Mouse (Mus musculus) layer of hippocampus, adult 9-10 months (tissue): ENCODE results near the gene Psmd13.

ENCODE experiments used
- DNase-seq: peaks from one replicate; pipeline ENCODE4 v3.0.0; 2022; ENCODE audit warnings: low spot score

Gene Psmd13

DNA sequence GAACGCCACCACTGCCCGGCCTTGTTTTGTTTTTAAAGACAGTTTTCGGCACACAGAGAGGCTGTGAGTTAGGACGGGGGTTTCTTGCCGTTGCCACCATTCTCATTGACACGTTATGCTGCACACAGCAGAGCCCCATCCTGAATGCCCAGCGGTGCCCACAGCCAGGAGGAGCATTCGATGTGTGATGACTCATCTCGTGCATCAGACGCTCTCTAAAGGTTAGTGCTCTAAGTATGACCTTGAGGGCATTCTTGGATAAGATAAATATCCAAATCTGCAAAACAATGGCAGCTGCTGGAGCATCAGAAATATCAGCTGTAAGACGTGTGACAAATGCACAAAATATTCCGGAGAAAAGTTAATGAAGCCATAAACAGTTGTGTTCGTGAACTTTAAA lies 25.4 kb downstream of the Psmd13 start:
- DNase-seq = no peak

DNA sequence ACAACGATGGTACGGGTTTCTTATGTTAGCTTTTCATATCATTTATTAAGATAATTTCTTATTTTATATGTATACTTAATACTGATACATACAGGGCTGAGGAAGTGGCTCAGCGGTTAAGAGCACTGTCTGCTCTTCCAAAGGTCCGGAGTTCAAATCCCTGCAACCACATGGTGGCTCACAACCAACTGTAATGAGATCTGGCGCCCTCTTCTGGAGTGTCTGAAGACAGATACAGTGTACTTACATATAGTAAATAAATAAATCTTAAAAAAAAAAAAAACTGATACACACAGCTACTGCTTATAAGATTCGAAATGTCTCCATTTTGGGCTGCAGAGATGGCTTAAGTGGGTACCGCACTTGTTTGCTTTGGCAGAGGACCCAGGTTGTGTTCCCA lies 25.9 kb downstream of the Psmd13 start:
- DNase-seq = no peak

DNA sequence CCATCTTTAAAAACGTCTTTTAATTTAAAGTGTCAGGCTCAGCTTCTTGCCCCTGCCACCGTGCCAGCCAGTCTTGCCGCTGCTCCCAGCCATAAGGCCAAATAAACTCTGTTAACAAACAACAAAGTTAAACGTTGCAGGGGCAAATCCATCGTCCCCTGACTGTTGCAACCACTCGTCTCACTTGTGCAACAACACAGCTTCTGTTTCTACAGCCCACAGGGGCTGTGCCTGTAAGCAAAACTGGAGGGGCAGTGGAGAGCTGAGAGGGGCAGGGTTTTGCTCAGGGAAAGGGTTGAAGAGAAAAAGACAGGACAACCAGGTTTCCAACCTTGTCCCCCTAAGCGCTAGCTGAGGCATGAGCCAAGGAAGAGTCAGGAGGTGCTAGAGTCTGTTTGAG lies 26.4 kb downstream of the Psmd13 start:
- no peak for DNase-seq

DNA sequence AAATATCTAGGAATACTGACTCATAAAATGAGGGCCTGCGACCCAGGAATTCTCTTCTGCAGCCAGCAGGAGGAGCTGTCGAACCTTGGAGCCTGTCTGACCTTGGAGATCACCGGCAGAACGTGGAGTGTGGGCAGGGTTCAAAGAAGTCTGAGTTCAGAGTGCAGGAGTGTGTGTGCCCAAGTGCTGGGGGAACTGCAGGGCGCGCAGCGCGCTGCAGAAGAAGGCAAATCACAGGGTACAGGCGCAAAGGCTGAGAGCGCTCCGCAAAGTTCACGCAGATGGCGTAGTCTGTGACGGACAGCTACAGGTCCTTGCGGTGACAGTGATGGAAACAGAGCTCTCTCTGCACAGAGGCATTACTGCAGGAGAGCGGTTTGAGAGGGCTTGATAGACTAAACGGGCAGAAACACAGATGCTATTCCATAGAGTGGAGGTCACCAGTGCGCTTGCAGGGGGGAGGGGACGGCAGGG lies 26.9 kb downstream of the Psmd13 start:
- DNase-seq = peak; percentile 44

DNA sequence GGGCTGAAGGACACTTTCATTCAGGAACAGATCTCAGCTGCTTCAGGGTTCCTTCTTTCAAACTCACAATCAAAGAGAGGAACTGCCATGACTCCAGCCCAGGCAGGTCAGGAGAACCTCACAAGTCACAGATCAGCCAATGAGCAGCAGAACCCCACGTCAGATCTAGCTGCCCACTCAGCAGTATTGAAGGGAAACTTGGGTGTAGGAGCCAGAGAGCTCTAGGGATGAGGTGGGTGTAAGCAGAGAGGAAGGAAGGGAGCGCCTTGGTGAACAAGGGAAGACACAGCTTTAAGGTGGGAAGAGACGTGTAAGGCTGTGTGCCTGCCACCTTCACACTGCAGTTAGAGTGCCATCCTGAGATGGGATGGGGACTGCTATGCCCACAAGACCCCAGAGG lies 30.5 kb downstream of the Psmd13 start:
- DNase-seq = no peak

DNA sequence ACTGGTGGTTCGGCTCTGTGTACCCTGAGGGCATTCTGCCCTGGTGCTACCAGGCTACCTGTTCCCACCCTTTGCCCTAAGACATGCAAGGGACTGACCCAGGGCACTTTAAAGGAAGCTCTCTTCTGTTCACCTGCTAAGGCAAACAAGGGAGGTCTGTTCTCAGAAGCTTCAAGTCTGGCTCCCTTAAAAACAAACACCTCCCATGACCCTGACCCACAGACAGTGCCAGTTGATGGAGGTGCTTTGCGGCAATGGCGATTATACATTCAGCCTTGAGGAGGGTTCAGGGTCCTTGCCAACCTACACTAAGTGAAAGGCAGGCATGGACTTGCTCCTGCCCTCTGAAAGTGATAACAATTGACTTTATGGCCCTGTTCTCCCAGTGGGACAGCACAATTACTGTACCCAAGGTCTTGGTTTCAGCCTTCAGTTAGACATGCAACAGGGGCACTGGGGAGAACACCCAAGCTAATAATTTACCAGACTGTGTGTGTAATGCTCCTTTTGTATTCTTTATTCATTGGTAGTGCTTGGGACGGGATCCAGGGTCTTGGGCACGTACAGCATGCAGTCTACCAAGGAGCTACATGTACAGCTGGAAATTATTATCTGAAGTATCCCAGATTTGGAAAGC lies 31.2 kb downstream of the Psmd13 start:
- DNase-seq = no peak

DNA sequence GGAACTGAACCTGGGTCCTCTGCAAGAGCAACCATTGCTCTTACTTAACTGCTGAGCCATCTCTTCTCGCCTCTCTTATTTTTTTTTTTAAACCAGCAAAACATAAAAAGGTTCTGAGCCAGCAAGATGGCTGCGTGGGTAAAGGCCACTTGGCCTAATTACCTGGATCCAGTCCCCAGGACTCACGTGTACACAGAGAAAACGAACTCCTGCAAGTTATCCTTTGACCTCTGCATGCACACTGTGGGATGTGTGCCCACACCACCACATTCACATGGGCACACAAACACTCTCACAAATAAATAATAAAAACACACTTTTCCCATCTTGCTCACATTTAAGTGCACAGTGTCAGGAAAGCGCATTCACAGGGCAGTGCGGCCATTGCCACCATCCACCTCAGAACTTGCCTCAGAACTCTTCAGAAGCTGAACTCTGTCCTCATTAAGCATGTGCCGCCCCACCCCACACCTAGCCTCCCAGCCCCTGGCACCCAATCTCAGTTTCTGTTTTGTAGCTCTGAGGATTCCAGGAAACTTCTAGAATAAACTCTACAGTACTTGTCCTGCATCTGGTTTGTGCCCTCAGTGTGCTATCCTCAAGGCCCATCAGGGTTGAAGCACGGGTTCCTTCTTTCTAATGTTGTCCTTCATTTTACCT lies 32.4 kb downstream of the Psmd13 start:
- DNase-seq = no peak

DNA sequence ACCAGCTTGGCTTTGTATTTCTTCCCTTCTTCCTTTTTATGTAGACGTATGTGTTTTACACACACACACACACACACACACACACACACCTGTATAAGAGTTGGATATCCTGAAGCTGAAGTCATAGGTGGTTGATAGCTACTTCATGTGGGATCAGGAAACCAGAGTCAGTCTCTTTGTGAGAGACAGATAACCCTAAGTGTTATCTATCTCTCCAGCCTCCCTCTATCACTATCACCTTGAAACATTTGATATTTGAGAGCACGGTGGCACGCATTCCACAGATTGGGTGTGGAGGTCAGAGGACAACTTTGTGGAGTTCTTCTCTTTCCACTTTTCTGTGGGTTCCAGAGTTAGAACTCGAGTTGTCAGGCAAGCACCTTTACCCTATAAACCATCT lies 38.1 kb downstream of the Psmd13 start:
- no peak for DNase-seq

DNA sequence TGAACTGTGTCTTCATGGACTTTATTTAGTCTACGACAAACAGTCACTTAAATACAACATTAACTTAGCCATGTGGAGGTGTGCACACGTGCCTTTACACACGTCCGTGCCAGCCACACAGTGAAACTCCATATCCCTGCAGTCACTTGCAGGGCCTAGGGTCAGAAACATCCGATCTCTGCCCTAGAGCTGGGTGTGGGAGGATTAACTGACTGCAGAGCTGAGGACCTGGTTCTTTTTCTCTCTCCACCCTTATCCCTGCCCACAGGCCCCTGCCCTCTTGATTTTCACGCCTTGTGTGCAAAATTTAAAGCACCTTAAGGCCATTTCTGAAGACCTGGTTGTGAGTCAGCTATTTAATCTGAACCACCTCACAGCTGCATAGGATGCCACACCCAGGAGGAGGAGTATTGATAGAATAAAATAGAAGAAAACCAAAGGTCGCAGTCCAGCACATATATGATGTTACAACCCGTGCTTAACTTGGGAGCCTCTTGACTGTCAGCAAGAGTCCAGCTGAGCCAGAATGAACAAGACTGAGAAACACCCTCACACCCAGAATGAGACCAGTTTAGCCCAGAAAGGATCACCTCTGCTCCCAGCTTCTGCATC lies 38.8 kb downstream of the Psmd13 start, which contains the start of gene Nlrp6:
TSS of gene Nlrp6 (plus strand) at position 485 of the 612 bp plus-strand sequence.
- no peak for DNase-seq

DNA sequence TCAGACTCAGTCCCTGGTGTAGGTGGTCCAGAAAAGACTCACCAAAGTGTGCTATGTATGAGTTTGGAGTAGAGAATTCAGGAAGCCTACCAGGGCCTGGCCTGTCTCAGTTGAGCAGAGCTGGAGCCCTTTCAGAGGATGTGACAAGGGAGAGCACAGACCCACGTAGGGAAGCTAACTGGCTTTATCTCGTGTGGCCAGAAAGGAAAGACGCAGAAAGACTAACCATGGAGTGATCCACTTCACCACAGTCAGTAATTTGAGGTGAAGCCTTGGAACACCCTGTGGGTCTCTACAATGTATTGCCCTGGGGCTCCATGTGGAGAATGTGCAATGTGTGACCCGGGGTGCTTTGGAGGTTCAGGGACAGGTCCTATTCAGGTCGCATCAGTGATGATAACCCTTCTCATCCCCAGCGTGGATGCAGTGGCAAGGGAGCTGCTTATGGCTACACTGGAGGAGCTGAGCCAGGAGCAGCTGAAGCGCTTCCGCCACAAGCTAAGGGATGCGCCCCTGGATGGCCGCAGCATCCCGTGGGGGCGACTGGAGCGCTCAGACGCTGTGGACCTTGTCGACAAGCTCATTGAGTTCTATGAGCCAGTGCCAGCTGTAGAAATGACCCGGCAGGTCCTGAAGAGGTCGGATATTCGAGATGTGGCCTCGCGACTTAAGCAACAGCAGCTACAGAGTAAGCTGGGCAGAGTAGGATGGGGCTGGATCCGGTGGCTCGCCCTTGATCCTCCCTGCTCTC lies 39.6 kb downstream of the Psmd13 start:
- DNase-seq = no peak

DNA sequence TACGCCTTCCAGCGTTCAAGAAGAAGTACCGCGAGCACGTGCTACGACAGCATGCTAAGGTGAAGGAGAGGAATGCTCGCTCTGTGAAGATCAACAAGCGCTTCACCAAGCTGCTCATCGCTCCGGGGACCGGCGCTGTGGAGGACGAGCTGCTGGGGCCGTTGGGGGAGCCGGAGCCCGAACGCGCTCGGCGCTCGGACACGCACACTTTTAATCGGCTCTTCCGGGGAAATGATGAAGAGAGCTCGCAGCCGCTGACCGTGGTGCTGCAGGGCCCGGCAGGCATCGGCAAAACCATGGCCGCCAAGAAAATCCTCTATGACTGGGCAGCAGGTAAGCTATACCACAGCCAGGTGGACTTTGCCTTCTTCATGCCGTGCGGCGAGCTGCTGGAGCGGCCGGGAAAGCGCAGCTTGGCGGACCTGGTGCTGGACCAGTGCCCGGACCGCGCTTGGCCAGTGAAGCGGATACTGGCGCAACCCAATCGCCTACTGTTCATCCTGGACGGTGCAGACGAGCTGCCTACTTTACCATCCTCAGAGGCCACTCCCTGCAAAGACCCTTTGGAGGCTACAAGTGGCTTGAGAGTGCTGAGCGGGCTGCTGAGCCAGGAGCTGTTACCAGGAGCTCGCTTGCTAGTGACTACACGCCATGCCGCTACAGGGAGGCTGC lies 40.8 kb downstream of the Psmd13 start:
- no peak for DNase-seq

DNA sequence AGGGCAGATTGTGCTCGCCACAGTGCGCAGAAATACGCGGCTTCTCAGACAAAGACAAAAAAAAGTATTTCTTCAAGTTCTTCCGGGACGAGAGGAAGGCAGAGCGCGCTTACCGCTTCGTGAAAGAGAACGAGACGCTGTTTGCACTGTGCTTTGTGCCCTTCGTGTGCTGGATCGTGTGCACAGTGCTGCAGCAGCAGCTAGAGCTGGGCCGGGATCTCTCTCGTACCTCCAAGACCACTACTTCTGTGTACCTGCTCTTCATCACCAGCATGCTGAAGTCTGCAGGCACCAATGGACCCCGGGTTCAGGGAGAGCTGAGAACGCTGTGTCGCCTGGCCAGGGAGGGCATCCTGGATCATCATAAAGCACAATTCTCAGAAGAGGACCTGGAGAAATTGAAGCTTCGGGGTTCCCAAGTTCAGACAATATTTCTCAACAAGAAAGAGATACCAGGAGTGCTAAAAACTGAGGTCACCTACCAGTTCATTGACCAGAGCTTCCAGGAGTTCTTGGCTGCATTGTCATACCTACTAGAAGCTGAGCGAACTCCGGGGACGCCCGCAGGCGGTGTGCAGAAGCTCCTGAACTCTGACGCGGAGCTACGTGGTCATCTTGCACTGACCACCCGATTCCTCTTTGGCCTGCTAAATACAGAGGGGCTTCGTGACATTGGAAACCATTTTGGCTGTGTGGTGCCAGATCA lies 41.5 kb downstream of the Psmd13 start:
- DNase-seq = no peak

DNA sequence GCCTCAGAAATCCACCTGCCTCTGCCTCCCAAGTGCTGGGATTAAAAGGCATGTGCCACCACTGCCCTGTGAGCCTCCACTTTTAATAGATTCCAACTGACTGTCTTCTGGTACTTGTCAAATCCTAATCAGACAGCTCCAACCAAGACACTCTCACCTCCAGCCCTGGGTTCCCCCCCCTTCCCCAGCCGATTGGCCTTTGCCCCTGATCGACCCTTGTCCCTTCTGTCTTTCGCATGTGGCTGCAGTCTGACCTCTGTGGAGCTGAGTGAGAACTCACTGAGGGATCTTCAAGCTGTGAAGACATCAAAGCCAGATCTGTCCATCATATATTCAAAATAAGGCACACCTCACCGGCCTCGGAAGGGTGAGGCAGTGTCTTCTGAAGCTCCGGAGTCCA lies 45.4 kb downstream of the Psmd13 start:
- no peak for DNase-seq

DNA sequence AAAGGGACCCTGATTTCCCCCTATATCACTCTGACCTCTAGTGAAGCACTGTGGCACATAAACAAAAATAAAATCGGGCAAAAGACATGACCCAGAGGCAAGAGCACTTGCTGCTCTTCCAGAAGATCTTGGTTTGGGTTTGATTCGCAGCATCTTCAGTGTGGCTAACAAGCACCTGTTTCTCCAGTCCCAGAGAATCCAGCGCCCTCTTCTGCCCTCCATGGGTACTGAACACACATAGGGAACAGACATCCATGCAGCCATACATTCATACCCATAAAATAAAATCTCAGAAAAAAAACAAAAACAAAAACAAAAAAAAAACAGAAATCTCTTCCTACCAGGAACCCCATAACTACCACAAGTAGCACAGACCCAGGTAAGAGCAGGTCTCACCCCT lies 56.7 kb downstream of the Psmd13 start:
- DNase-seq = no peak

DNA sequence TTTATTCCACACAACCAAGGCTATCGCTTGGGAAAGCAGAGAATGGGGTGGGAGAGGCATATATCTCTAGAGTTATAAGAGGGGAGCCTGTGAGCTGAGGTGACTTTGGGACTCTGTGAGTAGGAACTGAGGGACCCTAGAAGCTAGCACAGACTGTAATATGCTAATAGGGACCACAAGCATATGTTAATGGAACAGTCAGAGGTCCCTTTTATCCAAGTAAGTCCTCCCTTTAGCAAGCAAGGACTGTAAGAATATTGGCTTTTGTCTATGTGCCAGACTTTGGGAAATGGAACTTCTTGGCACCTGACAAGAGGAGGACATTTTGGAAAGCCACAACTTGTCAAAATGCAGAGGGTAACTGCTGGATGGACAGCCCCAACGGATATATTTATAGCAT lies 57.1 kb downstream of the Psmd13 start:
- no peak for DNase-seq

DNA sequence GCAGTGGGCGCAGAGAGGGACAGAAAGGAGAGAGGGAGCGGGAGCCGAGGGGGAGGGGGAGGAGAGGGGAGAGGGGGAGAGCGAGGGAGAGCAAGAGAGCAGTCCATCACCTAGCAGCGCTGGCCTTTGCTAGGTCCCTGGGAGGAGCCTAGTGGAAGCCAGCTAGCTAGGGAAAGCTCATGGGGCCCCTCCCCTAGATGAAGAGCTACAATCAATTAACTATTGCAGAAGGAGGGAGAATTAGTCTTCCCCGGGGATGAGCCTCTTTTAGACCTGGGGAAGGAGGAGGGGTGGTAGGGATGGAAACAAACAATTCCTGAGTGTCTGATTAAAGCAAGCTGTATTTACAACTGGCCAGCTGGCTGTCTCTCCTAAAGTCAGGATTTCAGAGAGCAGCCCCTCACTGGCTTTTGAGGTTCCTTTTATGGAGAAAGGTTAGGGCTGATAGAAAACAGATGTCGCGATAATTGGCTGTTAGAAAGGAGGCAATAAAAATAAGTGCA lies 58.0 kb downstream of the Psmd13 start:
- DNase-seq = no peak

DNA sequence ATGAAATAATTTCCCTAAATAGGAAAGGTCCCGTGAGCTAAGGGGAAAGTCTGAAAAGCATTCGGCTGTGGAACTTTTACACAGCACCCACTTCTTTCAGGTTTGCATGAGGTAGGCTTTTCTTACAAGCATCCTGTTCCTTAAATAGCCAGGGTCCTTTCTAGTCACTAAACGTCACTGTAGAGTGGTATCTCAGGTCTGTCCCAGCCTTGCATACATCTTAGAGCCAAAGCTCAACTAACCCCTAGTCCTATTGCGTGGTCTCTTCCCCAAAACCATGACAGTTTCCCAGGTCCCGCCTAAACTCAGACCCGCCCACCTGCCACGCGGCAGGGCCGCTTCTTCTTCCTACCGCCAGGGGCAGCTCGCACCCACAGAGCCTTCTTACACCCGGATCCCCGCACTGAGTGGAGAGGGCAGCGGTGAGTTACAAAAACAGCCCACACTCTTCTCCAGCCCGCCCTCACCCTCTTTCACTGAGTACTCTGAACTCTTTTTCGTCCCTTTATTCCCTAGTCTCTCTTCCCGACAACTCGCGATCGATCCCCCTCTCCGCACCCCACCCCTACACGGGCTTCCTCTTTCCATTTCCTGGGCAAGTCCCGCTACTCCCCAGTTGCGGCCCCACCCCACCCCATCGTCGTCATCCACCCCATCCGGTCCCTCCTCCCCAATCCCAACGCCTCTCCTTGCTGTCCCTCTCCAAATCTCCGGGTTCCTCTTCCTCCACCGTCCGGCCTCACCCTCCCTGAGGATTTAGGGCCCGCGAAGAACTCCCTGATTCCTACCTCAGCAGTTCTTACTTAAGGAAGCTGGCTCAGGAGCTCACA lies 59.7 kb downstream of the Psmd13 start, which contains the start of gene Pgghg:
TSS of gene Pgghg (plus strand) at position 170 of the 830 bp plus-strand sequence.
- DNase-seq = no peak

DNA sequence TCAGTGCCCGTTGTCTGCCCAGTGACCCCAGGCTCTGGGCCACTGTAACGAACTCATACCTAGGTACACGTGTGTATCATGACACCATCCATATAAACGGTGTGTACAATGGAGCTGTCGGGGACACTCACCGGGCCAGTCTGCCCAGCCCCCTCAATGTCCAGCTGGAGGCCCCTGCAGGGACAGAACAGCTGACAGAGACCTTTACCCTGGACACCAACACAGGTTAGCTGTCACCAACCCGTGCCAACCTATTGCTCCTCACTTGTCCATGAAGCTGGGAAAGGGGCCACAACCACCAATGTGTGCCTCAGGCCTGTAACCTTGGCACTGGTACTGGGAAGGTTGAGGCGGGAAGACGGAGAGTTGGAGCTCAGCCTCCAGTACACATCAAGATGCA lies 60.6 kb downstream of the Psmd13 start:
- DNase-seq = no peak

DNA sequence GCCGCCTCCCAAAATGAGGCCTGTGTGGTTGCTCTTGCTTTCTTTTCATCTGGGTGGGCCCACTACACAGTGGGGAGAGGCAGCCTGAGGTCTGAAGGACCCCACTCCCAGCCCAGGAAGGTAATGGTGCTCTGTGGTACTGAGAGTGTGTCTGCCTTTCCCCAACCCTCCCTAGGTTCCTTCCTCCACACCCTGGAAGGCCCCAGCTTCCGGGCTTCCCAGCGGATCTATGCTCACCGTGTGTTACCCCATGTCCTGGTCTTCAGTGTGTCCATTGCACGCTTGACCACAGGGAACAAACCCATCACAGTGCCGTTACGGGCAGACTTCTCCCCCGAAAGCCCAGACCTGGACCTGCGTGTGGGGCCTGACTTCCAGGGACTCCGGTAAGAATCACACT lies 61.0 kb downstream of the Psmd13 start:
- no peak for DNase-seq

DNA sequence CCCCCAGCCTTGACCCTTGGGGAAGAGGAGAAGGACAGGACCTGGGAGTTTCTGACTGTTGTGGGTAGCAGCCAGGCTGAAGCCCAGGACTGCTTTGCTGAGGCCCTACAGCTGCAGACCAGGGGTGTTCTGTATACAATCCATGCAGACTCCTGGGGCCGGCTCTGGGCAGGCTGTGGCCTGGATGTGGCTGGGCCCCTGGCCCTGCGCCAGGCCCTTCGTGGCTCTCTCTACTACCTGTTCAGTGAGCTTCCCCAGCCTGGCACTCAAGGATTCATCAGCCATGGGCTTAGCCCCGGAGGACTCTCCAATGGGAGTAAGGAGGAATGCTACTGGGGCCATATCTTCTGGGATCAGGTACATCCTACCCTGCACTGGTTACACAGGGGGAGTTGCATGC lies 61.6 kb downstream of the Psmd13 start:
- DNase-seq = no peak
